Mouse (Mus musculus): Measurements from ENCODE around the gene Gpr174. TPM values are rescaled to one million over a fixed set of nuclear protein-coding genes. Genes with fewer than 3 reads are reported as not detected.

Gpr174 gene
- polyA plus RNA-seq, 1 experiment, result 0.05 TPM

GRCm38 (mm10) chrX:107329849-107330248, 74.2 kb downstream of the Gpr174 start:
- no peaks in the 10 kb centered on the region for H3K36me3 ChIP-seq (ENCODE audit: control insufficient read depth, insufficient read depth, low read length)
- H3K27me3 ChIP-seq (ENCODE audit: control insufficient read depth, insufficient read depth, low read length), result no peaks in the 10 kb centered on the region
- 87% methylated on average over 3 of the region's 3 CpGs for WGBS
- H3K4me3 ChIP-seq (ENCODE audit: low read depth, low read length), result no peak overlapping the region
- no peak overlapping the region for H3K27ac ChIP-seq (ENCODE audit: insufficient read depth, low read depth, low read length)
- TF ChIP-seq POLR2A (IDR thresholded peaks at IDR 0.05; ENCODE audit: low read depth, low read length), result no peak
- H3K4me1 ChIP-seq (ENCODE audit: control insufficient read depth, insufficient read depth, insufficient read length, low read length), result no peaks in the 10 kb centered on the region

DNA sequence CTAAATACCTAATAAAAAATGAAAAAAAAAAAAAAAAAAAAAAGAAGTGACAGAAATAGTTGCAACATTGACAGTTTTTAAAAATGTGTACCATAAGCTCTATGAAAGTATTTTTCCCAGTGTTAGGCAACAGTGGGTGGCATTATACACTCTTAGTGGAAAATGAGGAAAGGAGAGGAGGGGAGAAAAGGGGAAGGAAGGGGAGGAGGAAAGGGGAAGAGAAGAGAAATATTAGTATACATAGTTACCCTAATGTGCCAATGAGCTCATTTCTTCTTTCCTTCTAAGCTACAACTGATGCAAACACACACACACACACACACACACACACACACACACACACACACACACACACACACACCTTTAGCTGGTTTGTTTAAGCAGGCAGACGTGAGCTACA, 80.9 kb downstream of the Gpr174 start:
- no peak overlapping the region for H3K27ac ChIP-seq (ENCODE audit: insufficient read depth, low read depth, low read length)
- no peak overlapping the region for H3K4me3 ChIP-seq (ENCODE audit: low read depth, low read length)
- H3K27me3 ChIP-seq (ENCODE audit: control insufficient read depth, insufficient read depth, low read length), result no peaks in the 10 kb centered on the region
- TF ChIP-seq POLR2A (IDR thresholded peaks at IDR 0.05; ENCODE audit: low read depth, low read length) (no peak), CTCF (IDR thresholded peaks at IDR 0.05; ENCODE audit: extremely low read depth, insufficient read length, insufficient replicate concordance, low read depth, low read length) (no peak)
- no peaks in the 10 kb centered on the region for H3K36me3 ChIP-seq (ENCODE audit: control insufficient read depth, insufficient read depth, low read length)
- no peaks in the 10 kb centered on the region for H3K4me1 ChIP-seq (ENCODE audit: control insufficient read depth, insufficient read depth, insufficient read length, low read length)
- WGBS, result 88% methylated on average over 1 of the region's 1 CpGs

GRCm38 (mm10) chrX:107341980-107342379, 86.3 kb downstream of the Gpr174 start:
- H3K27me3 ChIP-seq (ENCODE audit: control insufficient read depth, insufficient read depth, low read length), result no peaks in the 10 kb centered on the region
- H3K27ac ChIP-seq (ENCODE audit: insufficient read depth, low read depth, low read length), result no peak overlapping the region
- no peaks in the 10 kb centered on the region for H3K36me3 ChIP-seq (ENCODE audit: control insufficient read depth, insufficient read depth, low read length)
- 63% methylated on average over 3 of the region's 3 CpGs for WGBS
- no peak for TF ChIP-seq CTCF (IDR thresholded peaks at IDR 0.05; ENCODE audit: extremely low read depth, insufficient read length, insufficient replicate concordance, low read depth, low read length)
- TF ChIP-seq POLR2A (IDR thresholded peaks at IDR 0.05; ENCODE audit: low read depth, low read length), result no peak
- H3K4me1 ChIP-seq (ENCODE audit: control insufficient read depth, insufficient read depth, insufficient read length, low read length), result no peaks in the 10 kb centered on the region
- no peak overlapping the region for H3K4me3 ChIP-seq (ENCODE audit: low read depth, low read length)

Other genes with a start within 250 kb of the Gpr174 start
- gene P2ry10, start 167.4 kb upstream of the Gpr174 start, polyA plus RNA-seq (2012; rRNA removed), result 0.52 and 0.56 TPM in 2 replicates
- gene P2ry10b, start 107.0 kb upstream of the Gpr174 start, polyA plus RNA-seq (2012; rRNA removed), result 0.13 and 0.32 TPM in 2 replicates
- 0.28 and 1.0 TPM in 2 replicates for gene Itm2a, start 147.5 kb downstream of the Gpr174 start, polyA plus RNA-seq (2012; rRNA removed)